Mouse (Mus musculus): ENCODE data around the gene Otud4.

The Otud4 gene

GRCm38 (mm10) chr8:79723308-79723707, 83.9 kb downstream of the Otud4 start:
- in situ Hi-C loops (cut with MboI; ENCODE audit: unreplicated experiment in 2 of 2) = loop anchor here in 1 of 2 experiments (25.0 kb wide), 2 partner anchors 911 to 1289 kb away; partner anchors contain the start of genes Lsm6 and Usp38

- in situ Hi-C loops (cut with MboI; ENCODE audit: unreplicated experiment in 2 of 2) = loop anchor here in 1 of 2 experiments (25.0 kb wide), 2 partner anchors 912 to 1288 kb away; partner anchors contain the start of genes Lsm6 and Usp38
These were observed 85.2 kb downstream of the Otud4 start for GRCm38 (mm10) chr8:79724589-79724988.

Data from v-Abl transformed pro-B cells (cell line).